Mouse (Mus musculus) left cerebral cortex, adult 18-20 months (tissue): ENCODE data around the gene C6. TPM values are rescaled to one million over a fixed set of nuclear protein-coding genes. Genes with fewer than 3 reads are reported as not detected.

Experiments
- DNase-seq, 2 experiments: peaks; one replicate each; pipeline ENCODE4 v3.0.0; 2021 to 2022; ENCODE audit warnings: low spot score in 2 of 2, mixed read lengths in 1 of 2
- long read RNA-seq, 2 experiments: library from polyadenylated mRNA; stranded (forward); transcript quantifications; one replicate each; pipeline ENCODE4 v2.0.0; 2021
- total RNA-seq, 2 experiments: library from RNA; stranded (reverse); gene quantifications; 2 replicates each; pipeline ENCODE4 v1.2.3; 2021

The C6 gene
- total RNA-seq = not detected
- long read RNA-seq, experiment 1 = 0 reads
- long read RNA-seq, experiment 2 = 0 reads

DNA sequence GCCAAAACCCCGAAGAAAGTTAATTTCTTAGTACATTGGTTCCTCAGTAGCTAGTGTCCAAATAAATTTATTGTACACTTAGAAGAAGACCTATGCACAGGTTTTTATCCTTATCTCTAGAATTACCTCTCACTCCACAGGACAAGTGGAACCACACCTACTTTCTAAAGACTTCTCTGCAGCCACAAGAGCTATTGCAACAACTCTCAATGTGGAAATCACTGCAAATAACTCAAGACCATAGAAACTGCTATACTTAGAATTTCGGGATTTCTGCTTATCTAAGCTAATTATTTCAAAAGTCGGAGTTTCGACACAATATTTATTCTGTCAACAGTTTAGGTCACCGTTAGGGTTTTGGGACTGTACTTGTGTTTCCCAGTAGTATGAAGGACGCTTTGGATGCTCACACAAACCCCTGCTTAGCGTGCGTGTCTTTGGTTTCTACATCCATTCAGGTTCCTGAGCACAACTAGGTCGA, at the start of gene C6:
C6 (plus strand) TSS at position 346 of the 481 bp plus-strand sequence.
- DNase-seq = no peak

DNA sequence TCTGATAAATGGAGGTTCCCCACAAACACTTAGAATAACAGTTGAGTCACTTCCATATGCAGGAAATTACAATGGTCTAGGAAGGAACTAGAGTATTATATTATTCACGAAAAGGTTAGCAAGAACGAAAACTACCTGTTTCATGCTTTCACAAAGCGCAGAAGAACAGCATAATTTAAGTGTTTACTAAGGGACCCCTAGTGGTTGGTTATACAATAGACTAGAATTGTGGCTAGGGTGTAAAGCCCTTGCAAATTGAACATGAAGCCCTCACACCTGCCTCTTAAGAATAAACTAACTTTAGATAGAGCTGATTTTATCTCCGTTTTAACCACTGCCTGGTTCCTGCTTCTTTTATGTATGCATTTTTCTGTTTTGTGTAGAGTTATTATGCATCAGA, 29.4 kb upstream of the C6 start:
- no peak for DNase-seq

DNA sequence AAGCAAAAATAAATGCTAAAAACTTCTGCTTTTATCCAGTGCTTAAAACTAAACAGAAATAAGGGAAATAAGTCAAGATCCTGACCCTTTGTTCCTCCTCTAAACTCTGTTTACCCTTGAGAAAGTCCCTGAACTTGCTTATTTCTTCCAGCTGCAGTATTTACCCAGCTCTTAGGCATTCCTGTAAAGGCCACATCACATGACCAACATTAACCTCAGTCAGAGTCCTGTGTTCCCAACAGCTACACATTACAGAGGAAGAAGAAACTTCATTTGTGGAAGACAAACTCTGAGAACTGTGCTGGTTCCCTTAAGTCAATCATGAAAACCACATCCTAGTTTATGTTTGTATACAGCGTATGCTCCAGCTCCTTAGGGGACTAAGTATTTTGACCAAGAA, 7.2 kb downstream of the C6 start:
- no peak for DNase-seq

DNA sequence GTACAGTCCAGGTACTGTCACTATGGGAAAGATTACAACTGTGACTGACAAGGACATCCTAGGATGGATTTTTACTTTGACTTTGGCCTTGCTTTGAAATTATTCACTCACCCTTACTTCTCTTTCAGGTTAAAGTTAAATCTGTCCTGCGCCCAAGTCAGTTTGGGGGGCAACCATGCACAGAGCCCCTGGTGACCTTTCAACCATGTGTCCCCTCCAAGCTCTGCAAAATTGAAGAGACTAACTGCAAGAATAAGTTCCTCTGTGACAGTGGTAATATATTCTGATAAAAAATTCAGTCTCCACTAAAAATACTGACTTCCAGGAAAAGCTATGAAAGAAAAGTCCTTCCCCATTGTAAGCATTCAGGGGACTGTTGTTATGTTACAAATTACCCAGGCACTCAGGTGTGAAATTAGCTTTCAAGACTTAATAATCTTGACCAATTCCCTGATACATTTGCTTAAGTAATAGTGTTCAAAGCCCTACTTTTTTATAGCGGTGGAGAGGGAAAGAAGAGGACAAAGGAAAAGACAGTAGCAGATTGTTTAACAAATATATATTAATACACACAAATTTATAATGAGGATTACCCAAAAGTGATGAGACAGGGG, 8.1 kb downstream of the C6 start:
- no peak for DNase-seq

DNA sequence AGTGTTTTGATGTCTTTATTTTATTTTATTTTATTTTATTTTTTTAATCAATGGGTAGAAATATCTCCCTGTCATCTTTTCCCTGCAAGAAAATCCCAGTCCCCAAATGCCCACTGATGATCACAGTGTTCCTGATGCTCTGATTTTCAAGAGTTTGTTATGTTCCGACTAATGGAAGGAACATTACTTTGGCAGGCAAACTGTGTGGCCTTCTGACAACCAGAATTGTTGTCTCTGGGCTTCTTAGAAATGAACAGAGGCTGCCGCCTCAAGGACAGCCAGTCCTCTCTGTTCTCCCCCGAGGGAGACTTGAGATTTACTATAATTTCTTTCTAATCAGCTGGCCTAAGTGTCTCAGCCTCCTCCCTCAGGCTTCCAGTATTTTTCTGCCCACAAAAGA, 20.7 kb downstream of the C6 start:
- DNase-seq = no peak

DNA sequence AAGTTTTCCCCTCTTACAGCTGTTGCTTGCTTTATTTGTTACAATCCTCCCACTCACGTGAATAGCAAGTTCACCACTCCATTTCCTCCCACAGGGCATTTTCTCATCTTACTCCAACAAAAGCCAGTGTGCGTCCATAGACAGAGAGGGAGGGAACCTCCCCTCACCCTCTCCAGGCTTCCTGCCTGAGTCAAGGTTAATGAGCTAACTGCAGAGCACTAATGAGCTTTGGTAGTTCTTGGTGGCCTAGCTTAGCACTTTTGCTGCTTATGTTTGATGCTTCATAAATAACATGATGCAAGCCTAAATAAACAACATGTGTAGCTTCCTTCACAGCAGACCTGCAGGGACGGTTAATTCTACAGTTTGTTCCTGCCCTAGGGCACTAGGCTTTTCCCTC, 63.4 kb downstream of the C6 start:
- no peak for DNase-seq

DNA sequence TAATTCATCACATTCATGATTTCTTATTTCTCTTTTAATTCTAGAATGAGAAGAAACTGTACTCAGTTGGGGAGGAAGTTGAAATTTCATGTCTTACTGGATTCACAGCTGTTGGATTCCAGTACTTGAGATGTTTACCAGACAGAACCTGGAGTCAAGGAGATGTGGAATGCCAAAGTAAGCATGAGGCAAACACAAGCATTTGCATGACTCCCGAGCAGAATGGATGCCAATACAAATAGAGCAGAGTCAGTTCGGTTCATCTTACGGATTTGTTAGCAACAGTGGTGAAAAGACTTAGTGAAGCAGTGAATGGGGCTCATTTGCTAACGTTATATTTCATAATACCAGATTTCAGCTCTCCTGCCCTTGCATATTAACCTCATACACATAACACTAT, 69.9 kb downstream of the C6 start:
- no peak for DNase-seq

DNA sequence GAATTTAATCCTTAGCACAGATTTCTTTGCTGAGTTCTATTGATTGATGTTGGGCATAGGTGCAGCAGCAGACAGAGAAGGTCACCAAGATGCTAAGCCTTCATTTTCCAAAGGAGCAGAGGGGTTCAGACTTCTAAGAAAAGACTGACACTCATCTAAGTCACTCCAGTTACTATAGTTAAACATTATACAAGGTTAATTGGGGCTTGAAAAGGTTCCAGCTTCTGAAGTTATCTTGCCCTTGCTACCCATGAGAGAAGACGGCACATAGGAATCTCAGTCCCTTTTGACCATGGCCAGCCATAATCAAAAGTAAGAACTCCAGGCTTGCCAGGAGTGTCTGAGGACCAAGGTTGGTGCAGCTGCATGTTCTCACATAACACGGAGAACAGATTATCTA, 77.3 kb downstream of the C6 start:
- DNase-seq = no peak

DNA sequence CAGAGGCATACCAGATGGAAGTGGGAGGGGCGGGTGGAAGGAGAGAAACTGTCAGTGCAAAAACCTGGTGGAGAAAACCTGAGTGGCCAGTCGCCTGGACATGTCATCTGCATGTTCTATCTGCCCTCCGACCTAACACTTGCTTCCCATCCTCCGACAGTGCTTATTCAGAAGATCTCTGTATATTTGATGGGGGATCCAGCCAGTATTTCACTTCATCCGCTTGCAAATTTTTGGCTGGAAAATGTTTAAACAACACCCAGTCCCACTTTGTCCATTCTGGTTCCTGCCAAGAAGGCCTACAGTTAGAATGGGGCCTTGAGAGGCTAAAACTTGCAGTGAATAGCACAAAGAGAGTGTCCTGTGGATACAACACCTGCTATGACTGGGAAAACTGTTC, 81.2 kb downstream of the C6 start:
- DNase-seq = no peak

DNA sequence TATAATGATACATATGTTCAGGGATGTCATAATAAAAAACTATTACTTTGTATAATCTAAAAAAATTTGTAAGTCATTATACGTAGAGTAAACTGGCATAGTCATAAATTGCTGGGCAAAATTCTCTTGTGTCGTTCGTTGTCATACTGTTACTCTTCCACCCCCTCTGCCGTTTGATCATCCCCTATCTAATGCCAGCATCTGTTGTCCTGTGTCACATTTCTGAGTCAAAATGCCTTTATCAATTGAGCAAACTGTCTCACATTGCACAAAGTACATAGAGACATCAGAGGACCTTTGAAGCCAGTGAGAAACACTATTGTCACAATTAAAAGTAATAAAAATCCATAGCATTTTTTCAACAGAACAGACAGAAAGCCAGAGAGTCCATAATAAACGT, 88.0 kb downstream of the C6 start:
- DNase-seq = no peak

DNA sequence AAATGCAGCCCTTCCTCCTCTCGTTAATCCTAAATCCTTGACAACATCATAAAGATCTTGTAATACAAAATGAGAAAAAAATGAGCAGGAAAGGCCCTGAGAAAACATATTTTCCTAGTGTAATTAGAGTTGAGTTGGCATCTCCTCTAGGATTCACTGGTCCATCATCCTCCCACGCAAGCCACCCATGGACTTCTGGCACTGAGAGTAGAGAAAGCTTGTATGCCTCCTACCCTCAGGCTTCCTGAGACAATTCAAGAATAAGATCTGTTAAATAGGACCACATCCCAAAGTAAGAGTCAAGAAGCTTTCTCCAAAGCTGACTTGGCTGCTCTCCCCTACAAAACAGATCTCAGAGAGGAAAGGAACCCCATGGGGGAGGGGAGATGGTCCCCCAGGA, 88.7 kb downstream of the C6 start:
- DNase-seq = peak; percentile 33 to 48

DNA sequence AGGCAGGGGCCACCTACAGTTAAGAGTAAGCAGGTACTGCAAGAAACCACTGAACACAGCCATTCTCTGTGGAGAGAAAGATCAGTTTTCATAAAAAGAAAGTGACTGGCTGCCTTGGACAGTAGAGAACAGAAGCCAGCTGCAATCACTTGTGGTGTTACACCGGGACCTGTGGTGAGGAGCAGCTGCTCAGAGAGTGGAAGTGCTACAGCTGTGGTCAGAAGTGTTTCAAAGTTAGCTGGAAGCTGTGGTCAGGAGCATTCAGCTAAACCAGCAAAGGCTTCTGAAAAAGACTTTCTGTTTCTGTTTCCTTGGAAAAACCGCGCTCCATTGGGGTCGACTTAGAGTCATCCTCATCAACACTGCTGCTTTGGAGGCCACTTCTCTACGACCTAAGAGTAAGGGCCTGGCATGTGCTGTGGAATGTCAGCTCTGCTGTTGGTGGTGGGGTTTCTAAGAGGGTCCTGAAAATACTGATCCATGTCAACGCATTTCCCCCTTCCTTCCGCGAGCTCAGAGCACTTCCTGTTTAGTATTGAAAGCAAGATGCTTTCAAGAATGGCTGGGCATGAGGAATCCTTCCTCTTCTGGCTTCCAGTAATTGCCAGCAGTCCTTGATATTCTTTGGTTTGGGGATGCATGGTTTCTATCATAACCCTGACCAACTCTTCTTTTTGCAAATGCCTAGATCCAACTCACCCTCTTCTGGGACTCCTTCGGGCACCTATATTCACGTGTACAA, 89.9 kb downstream of the C6 start:
- DNase-seq = no peak

DNA sequence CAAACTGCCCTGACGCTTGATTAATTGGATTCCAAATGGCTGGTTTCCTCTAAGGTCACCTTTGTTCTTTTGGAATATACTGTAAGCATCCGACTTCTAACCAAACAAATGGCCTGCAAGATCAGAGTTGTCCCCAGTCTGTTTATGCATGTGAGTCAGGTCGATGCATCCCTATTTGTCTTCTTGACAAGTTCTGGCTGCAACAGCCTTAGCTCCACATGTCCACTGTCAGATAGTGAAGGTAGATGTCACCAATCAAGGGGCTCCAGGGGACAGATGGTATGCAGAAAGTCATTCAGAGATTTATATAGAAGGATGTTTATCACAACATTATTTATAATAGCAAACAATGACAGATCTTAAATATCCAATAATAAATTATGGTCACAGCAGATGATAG, 91.5 kb downstream of the C6 start:
- no peak for DNase-seq

DNA sequence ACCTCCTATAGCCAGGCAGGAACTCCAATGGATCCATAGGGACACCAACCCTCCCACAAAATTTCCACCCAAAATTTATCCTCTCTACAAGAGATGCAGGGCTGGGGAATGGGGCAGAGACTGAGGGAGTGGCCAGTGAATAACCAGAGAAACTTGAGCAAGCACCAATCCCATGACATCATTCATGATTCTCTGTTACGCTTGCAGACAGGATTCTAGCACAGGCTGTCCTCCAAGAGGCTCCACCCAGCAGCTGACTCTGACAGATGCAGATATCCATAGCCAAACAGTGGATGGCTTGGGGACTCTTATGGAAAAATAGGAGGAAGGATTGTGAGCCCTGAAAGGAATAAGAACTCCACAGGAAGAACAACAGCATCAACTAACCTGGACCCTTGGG, 94.2 kb downstream of the C6 start:
- no peak for DNase-seq

DNA sequence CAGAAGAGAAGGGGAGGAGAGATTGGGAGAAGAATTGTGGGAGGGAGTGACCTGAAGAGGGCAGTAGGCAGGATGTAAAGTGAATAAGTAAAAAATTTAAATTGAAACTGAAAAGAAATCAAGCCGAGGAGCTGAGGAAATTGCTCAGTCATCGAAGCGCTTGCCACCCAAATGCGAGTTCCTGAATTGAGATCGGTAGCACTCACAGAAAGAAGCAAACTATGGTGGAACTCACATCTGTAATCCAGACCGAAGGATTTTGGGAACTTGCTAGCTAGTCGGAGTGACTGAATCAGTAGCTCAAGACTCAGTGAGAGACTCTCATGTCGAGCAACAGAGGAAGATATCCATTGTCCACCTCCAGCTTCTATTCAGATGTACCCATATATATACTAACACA, 94.8 kb downstream of the C6 start:
- DNase-seq = no peak

DNA sequence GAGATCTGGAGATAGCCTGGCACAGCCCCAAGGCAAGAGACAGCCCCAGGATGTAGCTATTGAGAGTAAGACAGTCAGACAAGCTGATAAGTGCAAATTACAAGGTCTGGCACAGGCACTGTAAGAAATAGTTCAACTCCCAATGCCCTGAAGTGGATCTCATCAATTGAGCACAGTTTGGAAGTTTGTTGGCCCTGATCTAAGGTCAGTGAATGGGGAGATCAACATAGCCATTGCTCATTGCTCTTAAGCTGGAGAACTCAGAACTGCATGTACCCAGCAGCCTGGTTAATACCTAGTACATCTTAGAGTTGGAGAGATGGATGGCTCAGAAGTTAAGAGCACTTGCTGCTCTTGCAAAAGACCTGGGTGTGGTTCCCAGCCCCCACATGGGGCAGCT, 100.8 kb downstream of the C6 start:
- DNase-seq = no peak

DNA sequence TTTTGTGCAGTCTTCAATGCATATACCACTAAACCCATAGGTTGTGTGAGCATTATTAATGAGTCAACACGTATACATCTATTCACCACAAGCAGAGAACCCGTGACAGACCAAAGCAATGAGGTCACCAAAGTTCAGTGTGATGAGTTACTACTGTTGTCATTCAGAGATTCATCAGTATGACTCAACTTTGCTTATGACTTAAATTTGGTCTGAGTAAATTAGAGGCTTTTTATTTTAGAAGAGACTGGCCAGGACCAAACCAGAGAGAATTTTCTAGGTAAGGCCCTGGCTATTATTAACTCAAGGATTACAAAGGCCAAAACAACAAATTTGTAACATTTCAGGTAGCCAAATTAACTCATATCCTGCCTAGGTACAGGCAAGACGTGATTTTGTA, 109.4 kb downstream of the C6 start:
- DNase-seq = no peak

DNA sequence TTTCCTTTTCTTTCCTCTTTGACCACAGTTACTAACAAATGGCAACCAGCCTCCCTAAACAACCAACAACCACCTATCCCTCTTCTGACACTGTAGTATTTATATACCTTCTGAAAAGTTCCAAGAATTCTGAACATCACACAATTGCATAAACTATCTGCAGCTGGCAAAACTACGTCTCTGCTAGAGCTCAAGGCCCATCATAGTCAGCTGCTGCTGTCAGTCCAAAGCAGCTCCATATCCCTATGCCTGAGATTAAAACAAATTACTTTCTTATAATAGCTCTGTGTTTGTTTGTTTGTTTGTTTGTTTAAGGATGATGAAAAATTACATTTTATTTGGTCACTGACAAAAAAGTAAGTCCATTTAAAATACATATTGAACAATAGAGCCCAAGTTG, 123.0 kb downstream of the C6 start:
- DNase-seq = no peak

Other genes with a start within 250 kb of the C6 start
- gene Mroh2b, start 171.6 kb downstream of the C6 start, total RNA-seq = not detected